Comparison of ENCODE assay signal across 25 mouse cellular contexts in the genomic region with DNA sequence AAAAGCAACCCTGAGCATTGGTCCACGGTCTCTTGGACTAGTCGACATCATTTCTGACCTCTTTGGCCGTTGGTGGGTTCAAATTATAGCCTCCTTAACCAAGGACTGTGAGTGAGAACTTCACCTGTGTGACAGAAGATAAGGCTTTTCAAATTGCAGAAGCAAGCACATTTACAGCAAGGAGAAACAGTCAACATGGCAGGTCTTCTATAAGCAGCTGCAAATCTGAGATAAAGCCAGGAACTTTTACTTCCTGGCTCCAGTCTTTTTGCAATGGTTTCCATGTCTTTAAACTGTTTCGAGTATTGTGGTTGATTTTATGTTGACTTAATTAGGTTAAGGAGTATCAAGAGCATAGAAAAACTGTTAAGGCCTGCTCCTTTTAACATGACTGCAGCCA. TPM values are rescaled to one million over a fixed set of nuclear protein-coding genes. Genes with fewer than 3 reads are reported as not detected.
DNase-seq lines count a peak whose midpoint lies in the region; ATAC-seq and TF ChIP-seq lines count a peak whose summit lies in the region.
"Had no signal": no experiment of that assay in that cellular context is flagged by ENCODE, and none has a peak within 500 bp of the region (broad histone marks: within the 10 kb centered on the region; RNA-seq: fewer than 3 reads in every experiment).

No protein-coding gene starts in this region.

- no peaks in the 10 kb centered on the region for H3K36me3 ChIP-seq in liver, embryonic 14.5 days (replicated peaks; ENCODE audit: control insufficient read depth, insufficient read depth, low read depth)
- H3K36me3 ChIP-seq in liver, embryonic 11.5 days (ENCODE audit: control insufficient read depth, insufficient read depth, low read length): no peaks in the 10 kb centered on the region
- H3K36me3 ChIP-seq in intestine, embryonic 15.5 days: no peaks in the 10 kb centered on the region
- H3K36me3 ChIP-seq: embryonic facial prominence, embryonic 10.5 days; embryonic facial prominence, embryonic 12.5 days; forebrain, embryonic 15.5 days had no signal

- no peak overlapping the region for H3K9ac ChIP-seq in liver, embryonic 14.5 days (replicated peaks)
- H3K9ac ChIP-seq in liver, embryonic 11.5 days (ENCODE audit: low read depth, low read length): no peak overlapping the region
- H3K9ac ChIP-seq in intestine, embryonic 15.5 days: no peak overlapping the region
- H3K9ac ChIP-seq: embryonic facial prominence, embryonic 12.5 days; forebrain, embryonic 13.5 days; forebrain, embryonic 15.5 days; forebrain, postnatal 0 days had no signal

- no peaks in the 10 kb centered on the region for H3K9me3 ChIP-seq in liver, embryonic 14.5 days (ENCODE audit: control insufficient read depth, low read length)
- no peaks in the 10 kb centered on the region for H3K9me3 ChIP-seq in liver, embryonic 11.5 days (ENCODE audit: control insufficient read depth, low read length)
- no peaks in the 10 kb centered on the region for H3K9me3 ChIP-seq in intestine, embryonic 15.5 days
- H3K9me3 ChIP-seq: embryonic facial prominence, embryonic 10.5 days; embryonic facial prominence, embryonic 12.5 days; forebrain, embryonic 13.5 days; forebrain, embryonic 15.5 days had no signal

- no peak overlapping the region for H3K4me2 ChIP-seq in liver, embryonic 14.5 days (ENCODE audit: low read depth)
- H3K4me2 ChIP-seq in liver, embryonic 11.5 days: no peak overlapping the region
- H3K4me2 ChIP-seq in intestine, embryonic 15.5 days (replicated peaks): no peak overlapping the region
- H3K4me2 ChIP-seq: embryonic facial prominence, embryonic 12.5 days; forebrain, embryonic 13.5 days; forebrain, embryonic 15.5 days had no signal

- no peak for ATAC-seq in liver, embryonic 14.5 days (ENCODE audit: insufficient read depth)
- no peak for ATAC-seq in liver, embryonic 11.5 days (replicated peaks; ENCODE audit: low FRiP score)
- peak; percentile 80 for ATAC-seq in megakaryocyte-erythroid progenitor cell, adult 5-6 weeks (replicated peaks; ENCODE audit: low FRiP score, low TSS enrichment, poor library complexity, severe bottlenecking)
- ATAC-seq in intestine, embryonic 15.5 days: no peak
- ATAC-seq: CD4-positive, CD25-positive, alpha-beta regulatory T cell, adult 4 months; forebrain, embryonic 13.5 days; forebrain, embryonic 15.5 days; forebrain, postnatal 0 days had no signal

- no peak overlapping the region for H3K27ac ChIP-seq in liver, embryonic 14.5 days
- no peak overlapping the region for H3K27ac ChIP-seq in liver, embryonic 11.5 days (ENCODE audit: low read depth, low read length)
- no peak overlapping the region for H3K27ac ChIP-seq in intestine, embryonic 15.5 days
- H3K27ac ChIP-seq: embryonic facial prominence, embryonic 10.5 days; embryonic facial prominence, embryonic 12.5 days; forebrain, embryonic 13.5 days; forebrain, embryonic 15.5 days had no signal

- no peak for TF ChIP-seq CTCF in liver, embryonic 14.5 days (IDR thresholded peaks at IDR 0.05; ENCODE audit: low read depth)

- peak; percentile 18; the same call in 1 of the 2 replicates for TF ChIP-seq EP300 in liver, embryonic 14.5 days (IDR thresholded peaks at IDR 0.05; ENCODE audit: low read depth)

- 29% methylated on average over 4 of the region's 4 CpGs for WGBS in liver, embryonic 14.5 days (ENCODE audit: insufficient replicate concordance)
- 49% methylated on average over 4 of the region's 4 CpGs for WGBS in liver, embryonic 11.5 days
- 73% methylated on average over 4 of the region's 4 CpGs for WGBS in intestine, embryonic 15.5 days

- H3K27me3 ChIP-seq in liver, embryonic 14.5 days (ENCODE audit: control insufficient read depth, insufficient read depth, low read length): no peaks in the 10 kb centered on the region
- no peaks in the 10 kb centered on the region for H3K27me3 ChIP-seq in liver, embryonic 11.5 days (replicated peaks; ENCODE audit: control insufficient read depth, insufficient read depth, low read length)
- H3K27me3 ChIP-seq in intestine, embryonic 15.5 days (replicated peaks): no peaks in the 10 kb centered on the region
- H3K27me3 ChIP-seq: CH12.LX; embryonic facial prominence, embryonic 12.5 days; forebrain, embryonic 13.5 days; forebrain, embryonic 15.5 days had no signal

- no peak for DNase-seq in liver, embryonic 14.5 days (ENCODE audit: low read depth in 3 of 3, low spot score in 3 of 3)
- DNase-seq in liver, embryonic 11.5 days (ENCODE audit: low spot score): no peak
- DNase-seq in MEL-GATA-1-ER (ENCODE audit: extremely low read depth, low read depth): peak; percentile 82
- DNase-seq in cerebellum, adult 8-10 months: no peak
- DNase-seq: adrenal gland, adult 2 months; adrenal gland, postnatal 10 days; adrenal gland, postnatal 25 days; B cell, adult 2 months; cerebellum, adult 11 months; cerebellum, adult 18-20 months; cerebellum, adult 9-10 months; cerebellum, postnatal 10 days; cerebellum, postnatal 25 days; forebrain, postnatal 0 days had no signal

- no peak overlapping the region for H3K4me3 ChIP-seq in liver, embryonic 14.5 days (ENCODE audit: insufficient read depth in 1 of 2, low read depth in 2 of 2, low read length in 2 of 2)
- H3K4me3 ChIP-seq in liver, embryonic 11.5 days (ENCODE audit: low read depth, low read length): no peak overlapping the region
- H3K4me3 ChIP-seq in intestine, embryonic 15.5 days (replicated peaks): no peak overlapping the region
- H3K4me3 ChIP-seq: embryonic facial prominence, embryonic 10.5 days; embryonic facial prominence, embryonic 12.5 days; forebrain, embryonic 13.5 days; forebrain, embryonic 15.5 days had no signal

- H3K4me1 ChIP-seq in liver, embryonic 14.5 days (replicated peaks; ENCODE audit: control insufficient read depth in 2 of 2, insufficient read depth in 2 of 2, low read length in 1 of 2): peaks cover 0 to 10% of the 10 kb centered on the region in 2 experiments; a peak in 1 of 4 replicates
- H3K4me1 ChIP-seq in liver, embryonic 11.5 days (replicated peaks; ENCODE audit: control insufficient read depth, insufficient read depth, low read length): no peaks in the 10 kb centered on the region
- H3K4me1 ChIP-seq in intestine, embryonic 15.5 days (replicated peaks): no peaks in the 10 kb centered on the region
- H3K4me1 ChIP-seq: embryonic facial prominence, embryonic 10.5 days; embryonic facial prominence, embryonic 12.5 days; forebrain, embryonic 13.5 days; forebrain, embryonic 15.5 days had no signal

RNA-seq across cellular contexts. Expression of a gene that starts 17.9 kb away (rescaled TPM):
- 10.1 and 18.7 TPM in 2 replicates for polyA plus RNA-seq in liver, embryonic 14.5 days (2012; rRNA removed)
- polyA plus RNA-seq in liver, embryonic 14.5 days (2014; fragmentation: Nextera tagmentation; extraction: Ambion mirVana): 92.5 and 92.8 TPM in 2 replicates
- 194 and 200 TPM in 2 replicates for polyA plus RNA-seq in liver, embryonic 11.5 days (2014; fragmentation: Nextera tagmentation; extraction: Ambion mirVana)
- total RNA-seq in megakaryocyte-erythroid progenitor cell, adult 5-6 weeks (2014; fragmentation: Nextera tagmentation): 123 and 148 TPM in 2 replicates
- 214 and 241 TPM in 2 replicates for total RNA-seq in megakaryocyte-erythroid progenitor cell, adult 5-6 weeks (2017)
- polyA plus RNA-seq in intestine, embryonic 15.5 days (2015; fragmentation: Nextera tagmentation; extraction: Ambion mirVana): 136 and 147 TPM in 2 replicates

RNA-seq across cellular contexts. Expression of a gene that starts 47.5 kb away (rescaled TPM):
- not detected in 2 replicates for polyA plus RNA-seq in liver, embryonic 14.5 days (2012; rRNA removed)
- not detected in 2 replicates for polyA plus RNA-seq in liver, embryonic 14.5 days (2014; fragmentation: Nextera tagmentation; extraction: Ambion mirVana)
- not detected in 2 replicates for polyA plus RNA-seq in liver, embryonic 11.5 days (2014; fragmentation: Nextera tagmentation; extraction: Ambion mirVana)
- not detected in 2 replicates for total RNA-seq in megakaryocyte-erythroid progenitor cell, adult 5-6 weeks (2014; fragmentation: Nextera tagmentation)
- not detected in 2 replicates for total RNA-seq in megakaryocyte-erythroid progenitor cell, adult 5-6 weeks (2017)
- not detected in 2 replicates for polyA plus RNA-seq in intestine, embryonic 15.5 days (2015; fragmentation: Nextera tagmentation; extraction: Ambion mirVana)
- total RNA-seq: adrenal gland, adult 2 months; adrenal gland, postnatal 10 days; adrenal gland, postnatal 25 days; adrenal gland, postnatal 4 days; CH12.LX; forebrain, postnatal 0 days had no signal
- polyA plus RNA-seq: adrenal gland, adult 2 months; CD4-positive, CD25-positive, alpha-beta regulatory T cell, adult 4 months; cortical plate, adult 2 months; embryonic facial prominence, embryonic 14.5 days; forebrain, embryonic 13.5 days; forebrain, embryonic 15.5 days had no signal

RNA-seq across cellular contexts. Expression of a gene that starts 59.6 kb away (rescaled TPM):
- 9.1 and 16.3 TPM in 2 replicates for polyA plus RNA-seq in liver, embryonic 14.5 days (2012; rRNA removed)
- polyA plus RNA-seq in liver, embryonic 14.5 days (2014; fragmentation: Nextera tagmentation; extraction: Ambion mirVana): 10.9 and 13.4 TPM in 2 replicates
- 40.2 and 43.5 TPM in 2 replicates for polyA plus RNA-seq in liver, embryonic 11.5 days (2014; fragmentation: Nextera tagmentation; extraction: Ambion mirVana)
- total RNA-seq in megakaryocyte-erythroid progenitor cell, adult 5-6 weeks (2014; fragmentation: Nextera tagmentation): 52.5 and 52.7 TPM in 2 replicates
- total RNA-seq in megakaryocyte-erythroid progenitor cell, adult 5-6 weeks (2017): 116 and 120 TPM in 2 replicates
- polyA plus RNA-seq in intestine, embryonic 15.5 days (2015; fragmentation: Nextera tagmentation; extraction: Ambion mirVana): 1.5 and 1.6 TPM in 2 replicates
